Mouse (Mus musculus) midbrain, embryonic 13.5 days (tissue): ENCODE results near the gene Nlrc4. TPM values are rescaled to one million over a fixed set of nuclear protein-coding genes. Genes with fewer than 3 reads are reported as not detected.
A peak's percentile ranks its signal among the peaks of the same experiment; 100 is the strongest.

ENCODE experiments used
- ATAC-seq: fragments of 200-750 bp; cut with Nextera tagmentation; 2 replicates; pipeline ENCODE4 v1.8.0; 2017; ENCODE audit warnings: mild to moderate bottlenecking, moderate TSS enrichment, moderate library complexity
- H3K27ac ChIP-seq: fragments of 300-500 bp; sonication (generic); 2 replicates; pipeline ENCODE4 v1.5.1; 2015; ENCODE audit warnings: inconsistent platforms, mild to moderate bottlenecking, moderate library complexity
- H3K27me3 ChIP-seq: fragments of 300-500 bp; sonication (generic); 2 replicates; pipeline ENCODE4 v1.6.1; 2015; ENCODE audit warnings: mild to moderate bottlenecking, inconsistent platforms
- H3K36me3 ChIP-seq: fragments of 300-500 bp; sonication (generic); 2 replicates; pipeline ENCODE4 v1.6.1; 2015; ENCODE audit warnings: mild to moderate bottlenecking, inconsistent platforms
- H3K4me1 ChIP-seq: fragments of 300-500 bp; sonication (generic); replicated peaks from 2 replicates; pipeline ENCODE4 v1.6.1; 2015; ENCODE audit warnings: inconsistent platforms
- H3K4me2 ChIP-seq: fragments of 300-500 bp; sonication (generic); replicated peaks from 2 replicates; pipeline ENCODE4 v1.6.1; 2015; ENCODE audit warnings: moderate library complexity, mild to moderate bottlenecking, inconsistent platforms
- H3K4me3 ChIP-seq: fragments of 300-500 bp; sonication (generic); replicated peaks from 2 replicates; pipeline ENCODE4 v1.5.1; 2015; ENCODE audit warnings: mild to moderate bottlenecking, inconsistent platforms
- H3K9ac ChIP-seq: fragments of 300-500 bp; sonication (generic); replicated peaks from 2 replicates; pipeline ENCODE4 v1.6.1; 2015; ENCODE audit warnings: mild to moderate bottlenecking, inconsistent platforms
- H3K9me3 ChIP-seq: fragments of 300-500 bp; sonication (generic); 2 replicates; pipeline ENCODE4 v1.6.1; 2016; ENCODE audit warnings: mild to moderate bottlenecking, inconsistent platforms
- WGBS: fragments of 180-500 bp; shearing (Covaris S2); methylation state at CpG from one replicate; pipeline ENCODE4 v1.1.7; 2015; 5-methylcytosine and 5-hydroxymethylcytosine counted together
- polyA plus RNA-seq: library from polyadenylated mRNA; unstranded; fragments of >200 nt; fragmentation: Nextera tagmentation; extraction: Ambion mirVana; gene quantifications from 2 replicates; pipeline ENCODE4 v1.2.1, GENCODE M21; 2015

Gene Nlrc4
- polyA plus RNA-seq, 1 experiment from 2014 or later: 0.31 TPM

- 77% methylated on average over 10 of the region's 10 CpGs for WGBS
- H3K4me1 ChIP-seq: peaks cover 6% of the 10 kb centered on the region
- no peaks in the 10 kb centered on the region for H3K36me3 ChIP-seq
- ATAC-seq: no peak
- no peaks in the 10 kb centered on the region for H3K9me3 ChIP-seq
- H3K4me3 ChIP-seq: no peak overlapping the region
- H3K27ac ChIP-seq: no peak overlapping the region
- H3K4me2 ChIP-seq: no peak overlapping the region
- no peak overlapping the region for H3K9ac ChIP-seq
- no peaks in the 10 kb centered on the region for H3K27me3 ChIP-seq
These were observed 817 bp downstream of the Nlrc4 start for GRCm38 (mm10) chr17:74457972-74458677.

GRCm38 (mm10) chr17:74456825-74457224, 2.1 kb downstream of the Nlrc4 start:
- no peaks in the 10 kb centered on the region for H3K27me3 ChIP-seq
- 94% methylated on average over 5 of the region's 5 CpGs for WGBS
- no peak overlapping the region for H3K9ac ChIP-seq
- H3K4me1 ChIP-seq: no peaks in the 10 kb centered on the region
- no peak overlapping the region for H3K27ac ChIP-seq
- no peak for ATAC-seq
- no peak overlapping the region for H3K4me2 ChIP-seq
- no peaks in the 10 kb centered on the region for H3K9me3 ChIP-seq
- H3K36me3 ChIP-seq: no peaks in the 10 kb centered on the region
- H3K4me3 ChIP-seq: no peak overlapping the region

DNA sequence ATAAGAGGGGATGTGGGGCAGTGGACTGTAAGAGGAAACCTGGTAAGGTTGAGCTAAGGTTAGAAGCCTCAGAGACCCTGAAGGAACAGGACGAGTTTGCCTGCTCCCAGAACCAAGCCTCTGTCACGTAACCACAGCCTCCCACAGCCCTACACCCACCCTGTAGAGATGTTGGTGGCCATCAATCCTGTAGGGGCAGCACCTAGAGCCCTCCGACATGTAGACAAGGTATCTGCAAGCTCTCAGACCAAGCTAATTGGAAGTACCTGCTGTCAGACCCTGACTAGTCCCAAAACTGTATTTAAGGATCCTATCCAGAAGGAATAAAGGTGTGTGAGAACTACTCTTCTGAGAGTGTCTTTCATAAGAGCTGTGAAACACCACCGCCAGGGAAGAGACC, 3.5 kb downstream of the Nlrc4 start:
- no peak for ATAC-seq

DNA sequence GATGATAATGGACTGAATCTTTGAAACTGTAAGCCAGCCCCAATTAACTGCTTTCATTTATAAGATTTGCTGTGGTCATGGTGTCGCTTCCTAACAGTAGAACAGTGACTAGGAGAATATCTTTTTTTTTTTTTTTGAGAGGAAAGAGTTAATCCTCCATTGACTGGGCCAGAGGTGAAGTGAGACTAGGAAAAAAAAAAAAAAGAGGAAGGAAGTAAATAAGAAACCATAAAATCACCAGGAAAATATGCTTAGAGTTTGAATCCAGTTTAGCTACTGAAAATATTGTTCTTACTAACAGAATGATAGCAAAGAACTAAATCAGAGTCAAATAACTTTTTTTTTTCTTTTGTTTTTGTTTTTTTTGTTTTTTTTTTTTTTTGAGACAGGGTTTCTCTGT, 4.3 kb downstream of the Nlrc4 start:
- Histone ChIP-seq H3K4me1 (no peaks in the 10 kb centered on the region), H3K9ac (no peak overlapping the region), H3K4me2 (no peak overlapping the region), H3K27me3 (no peaks in the 10 kb centered on the region), H3K9me3 (no peaks in the 10 kb centered on the region), H3K36me3 (no peaks in the 10 kb centered on the region), H3K4me3 (no peak overlapping the region), H3K27ac (no peak overlapping the region)
- WGBS: 91% methylated on average over 1 of the region's 1 CpGs
- no peak for ATAC-seq

More for the DNA sequence above, 3.5 kb downstream of the Nlrc4 start:
- Histone ChIP-seq H3K27me3 (no peaks in the 10 kb centered on the region), H3K9me3 (no peaks in the 10 kb centered on the region), H3K4me2 (no peak overlapping the region), H3K36me3 (no peaks in the 10 kb centered on the region), H3K9ac (no peak overlapping the region), H3K4me1 (no peaks in the 10 kb centered on the region), H3K27ac (no peak overlapping the region), H3K4me3 (no peak overlapping the region)
- 87% methylated on average over 4 of the region's 4 CpGs for WGBS

DNA sequence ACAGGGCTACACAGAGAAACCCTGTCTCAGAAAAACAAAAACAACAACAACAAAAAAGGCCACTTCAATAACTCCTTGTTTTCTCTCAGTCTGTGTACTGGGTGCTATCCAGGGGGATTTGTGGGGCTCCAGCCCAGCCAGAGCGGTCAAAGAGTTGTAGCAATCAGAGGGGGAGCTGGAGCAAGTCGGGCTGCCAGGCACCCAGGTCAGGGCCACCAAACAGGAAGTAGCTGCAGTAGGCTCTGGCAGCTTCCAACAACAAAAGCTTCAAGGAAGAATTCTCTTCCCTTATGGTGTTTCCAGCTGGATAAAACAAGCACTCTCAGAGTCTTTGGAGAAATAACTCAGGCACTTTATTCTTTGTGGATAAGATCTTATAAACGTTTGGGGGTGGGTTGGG, 5.0 kb downstream of the Nlrc4 start:
- H3K9ac ChIP-seq: no peak overlapping the region
- H3K36me3 ChIP-seq: no peaks in the 10 kb centered on the region
- WGBS: 82% methylated on average over 3 of the region's 3 CpGs
- no peak overlapping the region for H3K4me3 ChIP-seq
- no peak overlapping the region for H3K4me2 ChIP-seq
- H3K27ac ChIP-seq: no peak overlapping the region
- no peaks in the 10 kb centered on the region for H3K4me1 ChIP-seq
- no peaks in the 10 kb centered on the region for H3K27me3 ChIP-seq
- no peaks in the 10 kb centered on the region for H3K9me3 ChIP-seq
- no peak for ATAC-seq

DNA sequence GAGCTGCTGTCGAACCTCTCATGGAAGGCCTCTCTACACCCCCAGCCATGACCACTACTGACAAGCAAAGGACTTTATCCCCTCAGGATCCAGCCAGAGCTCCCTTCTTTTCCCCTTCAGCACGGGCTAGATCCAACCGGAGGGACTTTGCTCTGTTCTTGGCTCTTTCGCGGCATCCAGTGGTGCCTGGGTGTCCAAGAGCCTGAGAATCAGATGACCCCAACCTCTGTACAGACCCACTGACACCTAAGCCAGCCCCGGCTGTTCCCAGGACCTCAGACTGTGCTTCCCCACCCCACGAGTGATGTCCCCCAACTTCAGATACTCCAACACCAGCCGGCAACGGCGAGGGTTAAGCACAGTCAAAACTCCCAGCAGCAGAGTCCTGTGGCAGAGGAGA, 9.2 kb downstream of the Nlrc4 start:
- Histone ChIP-seq H3K36me3 (no peaks in the 10 kb centered on the region), H3K4me1 (no peaks in the 10 kb centered on the region), H3K9ac (no peak overlapping the region), H3K4me3 (no peak overlapping the region), H3K27me3 (no peaks in the 10 kb centered on the region), H3K27ac (no peak overlapping the region), H3K4me2 (no peak overlapping the region), H3K9me3 (no peaks in the 10 kb centered on the region)
- 88% methylated on average over 10 of the region's 10 CpGs for WGBS
- no peak for ATAC-seq

DNA sequence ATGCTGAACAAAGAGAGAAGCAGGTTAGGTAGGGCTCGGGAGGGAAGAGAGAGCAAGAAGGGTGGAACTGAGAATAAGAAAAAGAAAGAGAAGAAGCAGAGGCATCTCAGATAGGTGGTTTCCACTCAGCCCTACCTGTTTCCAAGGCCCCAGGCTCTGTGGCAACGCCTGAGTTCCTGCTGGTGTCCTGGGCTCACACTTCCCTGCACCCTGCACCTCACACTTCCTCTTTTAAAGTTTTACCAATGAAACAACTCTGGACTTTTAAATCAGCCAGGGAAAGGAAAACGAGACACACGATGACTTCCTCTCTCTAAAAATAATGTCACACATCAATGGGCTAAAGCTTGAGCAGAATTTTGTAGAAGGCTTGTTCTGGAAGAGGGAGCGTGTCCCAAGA, 18.5 kb downstream of the Nlrc4 start:
- no peaks in the 10 kb centered on the region for H3K4me1 ChIP-seq
- no peaks in the 10 kb centered on the region for H3K36me3 ChIP-seq
- H3K4me3 ChIP-seq: no peak overlapping the region
- no peaks in the 10 kb centered on the region for H3K9me3 ChIP-seq
- H3K27me3 ChIP-seq: no peaks in the 10 kb centered on the region
- no peak overlapping the region for H3K9ac ChIP-seq
- whole genome bisulfite sequencing: 90% methylated on average over 5 of the region's 5 CpGs
- ATAC-seq: no peak
- H3K27ac ChIP-seq: no peak overlapping the region
- H3K4me2 ChIP-seq: no peak overlapping the region

GRCm38 (mm10) chr17:74437762-74438161, 21.2 kb downstream of the Nlrc4 start:
- Histone ChIP-seq H3K9me3 (no peaks in the 10 kb centered on the region), H3K36me3 (no peaks in the 10 kb centered on the region), H3K9ac (no peak overlapping the region), H3K4me3 (no peak overlapping the region), H3K4me1 (no peaks in the 10 kb centered on the region), H3K27me3 (no peaks in the 10 kb centered on the region), H3K27ac (no peak overlapping the region), H3K4me2 (no peak overlapping the region)
- WGBS: 90% methylated on average over 9 of the region's 9 CpGs
- ATAC-seq: no peak

GRCm38 (mm10) chr17:74432631-74433030, 26.3 kb downstream of the Nlrc4 start:
- Histone ChIP-seq H3K9ac (no peak overlapping the region), H3K4me1 (no peaks in the 10 kb centered on the region), H3K4me3 (no peak overlapping the region), H3K27ac (no peak overlapping the region), H3K9me3 (no peaks in the 10 kb centered on the region), H3K36me3 (peaks cover 13% of the 10 kb centered on the region), H3K4me2 (no peak overlapping the region), H3K27me3 (no peaks in the 10 kb centered on the region)
- WGBS: 90% methylated on average over 5 of the region's 5 CpGs
- ATAC-seq: no peak

DNA sequence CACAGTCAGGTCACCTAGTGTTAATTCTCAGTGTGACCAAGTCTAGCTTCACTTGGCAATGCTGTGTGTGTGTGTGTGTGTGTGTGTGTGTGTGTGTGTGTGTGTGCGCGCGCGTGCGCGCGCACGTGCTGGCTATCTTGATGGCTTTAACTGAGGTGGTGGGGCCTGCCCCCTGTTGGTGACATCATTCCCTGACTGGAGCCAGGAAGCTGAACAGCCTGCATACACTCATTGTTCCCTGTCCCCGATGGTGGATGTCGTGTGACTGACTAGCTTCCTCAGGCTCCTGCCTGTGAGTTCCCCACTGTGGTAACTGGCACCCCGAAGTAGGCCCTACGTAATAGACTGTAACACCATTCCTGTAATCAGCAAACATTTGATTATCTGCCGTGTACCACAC, 27.5 kb downstream of the Nlrc4 start:
- Histone ChIP-seq H3K4me2 (no peak overlapping the region), H3K4me3 (no peak overlapping the region), H3K9ac (no peak overlapping the region), H3K4me1 (no peaks in the 10 kb centered on the region), H3K9me3 (no peaks in the 10 kb centered on the region), H3K27me3 (no peaks in the 10 kb centered on the region), H3K27ac (no peak overlapping the region), H3K36me3 (peaks cover 24% of the 10 kb centered on the region)
- ATAC-seq: no peak
- 71% methylated on average over 13 of the region's 13 CpGs for WGBS

DNA sequence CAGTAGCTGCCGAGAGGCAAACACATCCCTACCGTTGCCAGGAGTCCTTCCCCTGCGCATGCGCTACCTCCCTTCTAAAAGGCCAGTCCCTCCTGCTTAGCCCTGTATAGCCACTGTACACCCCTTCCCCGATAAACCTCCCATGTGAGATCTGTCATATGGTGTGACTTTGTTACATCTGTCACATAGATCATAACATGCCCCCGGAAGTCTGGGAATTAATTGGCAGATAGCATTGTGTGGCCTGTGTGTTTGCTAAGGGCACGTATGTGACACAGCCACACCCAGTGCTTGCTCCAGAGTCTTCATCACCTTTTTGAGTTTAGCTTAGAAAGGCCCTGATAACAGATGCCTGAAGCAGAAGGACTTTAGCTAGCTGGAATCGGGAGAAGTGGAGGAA, 28.9 kb downstream of the Nlrc4 start:
- peaks cover 32% of the 10 kb centered on the region for H3K36me3 ChIP-seq
- no peaks in the 10 kb centered on the region for H3K4me1 ChIP-seq
- 88% methylated on average over 8 of the region's 8 CpGs for WGBS

DNA sequence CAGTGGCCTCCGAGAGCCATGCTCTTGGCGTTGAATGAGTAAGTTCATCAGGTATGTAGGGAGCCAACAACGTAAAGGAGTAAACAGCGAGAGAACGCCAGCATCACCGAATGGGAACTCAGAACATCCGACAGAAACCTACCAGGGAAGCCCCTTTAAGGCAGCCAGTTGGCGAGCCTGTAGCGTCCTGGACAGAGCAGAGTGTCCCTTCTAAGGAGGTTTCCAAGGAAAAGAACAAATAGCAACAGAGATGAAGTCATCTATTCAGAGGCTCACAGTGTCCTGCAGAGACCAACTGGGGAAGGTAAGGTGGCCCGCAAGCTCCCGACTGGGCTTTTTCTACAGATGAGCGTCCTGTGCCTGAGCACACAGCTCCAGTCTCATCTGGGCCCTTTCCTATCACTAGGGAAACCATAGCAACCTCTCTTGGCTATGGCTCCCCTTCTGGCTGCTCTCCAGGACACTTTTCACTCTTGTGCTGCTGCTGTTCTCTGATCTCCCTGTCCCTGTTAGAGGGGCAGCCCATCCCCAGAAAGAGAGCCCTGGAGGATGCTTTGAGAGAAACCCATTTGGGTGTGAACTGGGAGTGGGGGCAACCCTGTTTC, 34.4 kb downstream of the Nlrc4 start:
- Histone ChIP-seq H3K9ac (no peak overlapping the region), H3K27me3 (no peaks in the 10 kb centered on the region), H3K27ac (peak overlapping the region; percentile 2; the same call in 1 of the 2 replicates), H3K4me2 (no peak overlapping the region), H3K36me3 (peaks cover 76% of the 10 kb centered on the region), H3K9me3 (no peaks in the 10 kb centered on the region), H3K4me1 (no peaks in the 10 kb centered on the region), H3K4me3 (no peak overlapping the region)
- WGBS: 57% methylated on average over 12 of the region's 12 CpGs
- peak; percentile 71 for ATAC-seq

More for the DNA sequence above, 28.9 kb downstream of the Nlrc4 start:
- Histone ChIP-seq H3K4me3 (no peak overlapping the region), H3K9ac (no peak overlapping the region), H3K27ac (no peak overlapping the region), H3K9me3 (no peaks in the 10 kb centered on the region), H3K4me2 (no peak overlapping the region), H3K27me3 (no peaks in the 10 kb centered on the region)
- no peak for ATAC-seq

- no peaks in the 10 kb centered on the region for H3K27me3 ChIP-seq
- H3K4me1 ChIP-seq: no peaks in the 10 kb centered on the region
- WGBS: 48% methylated on average over 2 of the region's 2 CpGs
- no peak overlapping the region for H3K4me2 ChIP-seq
- ATAC-seq: no peak
- peaks cover 76% of the 10 kb centered on the region for H3K36me3 ChIP-seq
- no peak overlapping the region for H3K9ac ChIP-seq
- no peak overlapping the region for H3K27ac ChIP-seq
- H3K4me3 ChIP-seq: no peak overlapping the region
- no peaks in the 10 kb centered on the region for H3K9me3 ChIP-seq
These were observed 38.3 kb downstream of the Nlrc4 start for GRCm38 (mm10) chr17:74420656-74421055.
